Mouse (Mus musculus) midbrain, embryonic 14.5 days (tissue): ENCODE data around the gene Zfp791. TPM values are rescaled to one million over a fixed set of nuclear protein-coding genes. Genes with fewer than 3 reads are reported as not detected.
A peak's percentile ranks its signal among the peaks of the same experiment; 100 is the strongest.
"Not testable (repeated sequence)": the region's sequence is repeated elsewhere in the genome, so short reads cannot be mapped to it uniquely, and the experiment has no call there.

Experiments
- ATAC-seq: fragments of 200-750 bp; cut with Nextera tagmentation; 2 replicates; pipeline ENCODE4 v1.8.0; 2017; ENCODE audit warnings: moderate number of reproducible peaks, moderate library complexity; ENCODE audit not compliant: low FRiP score, low TSS enrichment
- DNase-seq: peaks from one replicate; pipeline ENCODE4 v3.0.0-alpha.2; 2015
- H3K27ac ChIP-seq: fragments of 300-500 bp; sonication (generic); replicated peaks from 2 replicates; pipeline ENCODE4 v1.5.1; 2014; ENCODE audit warnings: mild to moderate bottlenecking, low read depth, low read length, moderate library complexity
- H3K27me3 ChIP-seq: fragments of 300-500 bp; sonication (generic); 2 replicates; pipeline ENCODE4 v1.6.1; 2014; ENCODE audit warnings: low read length, control low read depth, mixed read lengths; ENCODE audit not compliant: control insufficient read depth, insufficient read depth
- H3K36me3 ChIP-seq: fragments of 300-500 bp; sonication (generic); 2 replicates; pipeline ENCODE4 v1.6.1; 2014; ENCODE audit warnings: low read length, control low read depth; ENCODE audit not compliant: control insufficient read depth, insufficient read depth
- H3K4me1 ChIP-seq: fragments of 300-500 bp; sonication (generic); 2 replicates; pipeline ENCODE4 v1.6.1; 2014; ENCODE audit warnings: mild to moderate bottlenecking, antibody characterized with exemption, low read length, control low read depth; ENCODE audit not compliant: control insufficient read depth, insufficient read depth
- H3K4me2 ChIP-seq: fragments of 300-500 bp; sonication (generic); 2 replicates; pipeline ENCODE4 v1.6.1; 2014; ENCODE audit warnings: mild to moderate bottlenecking, low read length, moderate library complexity
- H3K4me3 ChIP-seq: fragments of 300-500 bp; sonication (generic); replicated peaks from 2 replicates; pipeline ENCODE4 v1.5.1; 2014; ENCODE audit warnings: low read depth, low read length
- H3K9ac ChIP-seq: fragments of 300-500 bp; sonication (generic); replicated peaks from 2 replicates; pipeline ENCODE4 v1.6.1; 2014; ENCODE audit warnings: mild to moderate bottlenecking, low read length, moderate library complexity
- H3K9me3 ChIP-seq: fragments of 300-500 bp; sonication (generic); 2 replicates; pipeline ENCODE4 v1.6.1; 2016; ENCODE audit warnings: low read length, control low read depth, mixed read lengths; ENCODE audit not compliant: control insufficient read depth
- WGBS: fragments of 180-500 bp; shearing (Covaris S2); extraction: QIAGEN DNeasy Blood & Tissue Kit; methylation state at CpG from one replicate; pipeline ENCODE4 v1.1.7; 2014; 5-methylcytosine and 5-hydroxymethylcytosine counted together
- polyA plus RNA-seq: library from polyadenylated mRNA; unstranded; fragments of >200 nt; fragmentation: Nextera tagmentation; extraction: Ambion mirVana; gene quantifications from 2 replicates; pipeline ENCODE4 v1.2.1, GENCODE M21; 2014

Zfp791 gene
- polyA plus RNA-seq = 3.0 and 4.0 TPM in 2 replicates

DNA sequence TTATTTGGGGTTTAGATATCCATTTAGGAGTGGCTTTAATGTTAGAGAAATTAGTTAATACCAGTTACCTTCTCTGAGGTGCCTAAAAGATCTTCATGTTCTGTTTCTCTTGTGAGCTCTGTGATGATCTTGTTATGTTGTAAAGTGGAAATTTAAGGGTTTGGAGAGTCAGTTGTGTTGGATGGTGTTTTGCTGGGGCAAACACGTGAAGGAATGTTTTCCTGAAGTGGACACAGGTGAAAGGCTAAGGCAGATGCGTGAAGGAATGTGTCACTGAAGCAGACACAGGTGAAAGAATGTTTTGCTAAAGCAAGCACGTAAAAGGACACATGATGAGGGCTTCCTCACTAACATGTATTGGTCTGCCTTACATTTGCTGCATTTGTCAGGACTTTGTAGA, at the start of gene Zfp791:
Zfp791 (minus strand) TSS at position 101 of the 400 bp plus-strand sequence.
- Histone ChIP-seq H3K9ac (no peak within 1 kb of the TSS), H3K36me3 (no peaks in the 10 kb centered on the region), H3K9me3 (no peaks in the 10 kb centered on the region), H3K4me2 (no peak within 1 kb of the TSS), H3K27ac (no peak within 1 kb of the TSS), H3K4me3 (no peak within 1 kb of the TSS), H3K4me1 (no peaks in the 10 kb centered on the region), H3K27me3 (no peaks in the 10 kb centered on the region)
- no peak for ATAC-seq
- DNase-seq = no peak
- WGBS = 83% methylated on average over 3 of the region's 3 CpGs

- Histone ChIP-seq H3K36me3 (no peaks in the 10 kb centered on the region), H3K9ac (no peak overlapping the region), H3K4me2 (no peak overlapping the region), H3K9me3 (no peaks in the 10 kb centered on the region), H3K27ac (no peak overlapping the region), H3K4me3 (no peak overlapping the region), H3K4me1 (no peaks in the 10 kb centered on the region), H3K27me3 (no peaks in the 10 kb centered on the region)
- ATAC-seq = no peak
- 29% methylated on average over 14 of the region's 14 CpGs for WGBS
- peak; percentile 75 for DNase-seq
Observed at GRCm38 (mm10) chr8:85171291-85171690, 48.4 kb upstream of the Zfp791 start.

DNA sequence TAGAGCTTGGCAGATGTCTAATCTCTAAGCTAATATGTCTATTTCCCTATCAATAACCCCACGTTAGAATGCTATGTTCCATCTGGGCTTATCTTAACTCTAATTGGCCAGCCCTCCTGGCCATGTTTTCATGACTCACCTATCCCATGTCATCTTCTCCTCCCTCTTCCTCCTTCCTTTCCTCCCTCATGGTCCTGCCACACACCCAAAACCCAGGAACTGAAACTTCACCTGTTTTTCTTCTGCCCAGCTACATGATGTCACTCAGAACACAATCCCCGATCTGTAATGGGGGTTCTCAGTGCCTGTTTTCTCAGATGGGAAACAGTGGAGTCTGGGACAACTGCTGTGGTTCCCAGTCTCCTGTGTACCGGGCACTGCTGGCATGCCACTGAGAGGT, 28.7 kb upstream of the Zfp791 start, which contains the start of gene Cks1brt:
Cks1brt (plus strand) TSS at position 301 of the 400 bp plus-strand sequence.
- Histone ChIP-seq H3K4me2 (no peak within 1 kb of the TSS), H3K27me3 (no peaks in the 10 kb centered on the region), H3K9me3 (peaks cover 22% of the 10 kb centered on the region), H3K36me3 (no peaks in the 10 kb centered on the region), H3K4me1 (no peaks in the 10 kb centered on the region), H3K4me3 (no peak within 1 kb of the TSS), H3K9ac (no peak within 1 kb of the TSS), H3K27ac (no peak within 1 kb of the TSS)
- ATAC-seq (no peak), DNase-seq (no peak)
- WGBS = 93% methylated on average over 3 of the region's 3 CpGs

- H3K4me3 ChIP-seq = no peak overlapping the region
- H3K27me3 ChIP-seq = no peaks in the 10 kb centered on the region
- H3K4me2 ChIP-seq = no peak overlapping the region
- 93% methylated on average over 4 of the region's 4 CpGs for WGBS
- H3K9me3 ChIP-seq = peaks cover 3% of the 10 kb centered on the region; the same call in 1 of the 2 replicates
- H3K36me3 ChIP-seq = no peaks in the 10 kb centered on the region
- no peak overlapping the region for H3K27ac ChIP-seq
- no peaks in the 10 kb centered on the region for H3K4me1 ChIP-seq
- H3K9ac ChIP-seq = no peak overlapping the region
- ATAC-seq (no peak), DNase-seq (no peak)
Observed at GRCm38 (mm10) chr8:85142516-85142915, 19.6 kb upstream of the Zfp791 start.

- not testable (repeated sequence) for H3K4me2 ChIP-seq, H3K36me3 ChIP-seq, H3K27ac ChIP-seq, H3K27me3 ChIP-seq, ATAC-seq, DNase-seq, H3K9ac ChIP-seq, H3K9me3 ChIP-seq, H3K4me3 ChIP-seq, H3K4me1 ChIP-seq
- 74% methylated on average over 2 of the region's 2 CpGs for WGBS
Observed at GRCm38 (mm10) chr8:85135690-85136089, 12.8 kb upstream of the Zfp791 start.

DNA sequence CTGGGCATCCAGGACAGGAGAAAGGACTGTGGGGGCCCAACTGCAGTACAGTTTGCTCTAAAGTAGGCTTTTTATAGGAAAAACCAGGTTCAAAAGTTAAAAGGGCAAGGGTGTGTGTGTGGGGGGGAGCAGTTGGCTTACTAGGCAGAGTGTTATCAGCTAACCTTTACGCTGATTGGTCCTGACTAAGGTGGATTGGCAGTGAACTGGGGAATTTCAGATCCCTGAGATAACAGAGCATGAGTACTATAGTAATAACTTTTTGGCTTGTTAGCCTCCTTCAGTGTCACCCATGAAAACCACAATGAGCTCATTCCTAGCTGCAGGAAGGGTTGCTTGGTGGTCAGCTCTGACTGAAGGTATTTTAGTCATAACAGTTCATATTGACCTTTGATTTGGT, 9.4 kb upstream of the Zfp791 start:
- no peak for DNase-seq

GRCm38 (mm10) chr8:85123691-85124090, 796 bp upstream of the Zfp791 start:
- Histone ChIP-seq H3K4me1 (no peaks in the 10 kb centered on the region), H3K4me3 (no peak overlapping the region), H3K9me3 (no peaks in the 10 kb centered on the region), H3K36me3 (no peaks in the 10 kb centered on the region), H3K9ac (no peak overlapping the region), H3K27me3 (no peaks in the 10 kb centered on the region), H3K27ac (no peak overlapping the region), H3K4me2 (no peak overlapping the region)
- DNase-seq (no peak), ATAC-seq (no peak)
- WGBS = 93% methylated on average over 8 of the region's 8 CpGs

More for the DNA sequence above, 9.4 kb upstream of the Zfp791 start:
- H3K27ac ChIP-seq = no peak overlapping the region
- H3K4me2 ChIP-seq = no peak overlapping the region
- H3K9me3 ChIP-seq = no peaks in the 10 kb centered on the region
- no peak for ATAC-seq
- no peak overlapping the region for H3K4me3 ChIP-seq
- no peaks in the 10 kb centered on the region for H3K4me1 ChIP-seq
- no peak overlapping the region for H3K9ac ChIP-seq
- H3K36me3 ChIP-seq = no peaks in the 10 kb centered on the region
- WGBS = 86% methylated on average over 1 of the region's 1 CpGs
- peaks cover 4% of the 10 kb centered on the region; the same call in 1 of the 2 replicates for H3K27me3 ChIP-seq

DNA sequence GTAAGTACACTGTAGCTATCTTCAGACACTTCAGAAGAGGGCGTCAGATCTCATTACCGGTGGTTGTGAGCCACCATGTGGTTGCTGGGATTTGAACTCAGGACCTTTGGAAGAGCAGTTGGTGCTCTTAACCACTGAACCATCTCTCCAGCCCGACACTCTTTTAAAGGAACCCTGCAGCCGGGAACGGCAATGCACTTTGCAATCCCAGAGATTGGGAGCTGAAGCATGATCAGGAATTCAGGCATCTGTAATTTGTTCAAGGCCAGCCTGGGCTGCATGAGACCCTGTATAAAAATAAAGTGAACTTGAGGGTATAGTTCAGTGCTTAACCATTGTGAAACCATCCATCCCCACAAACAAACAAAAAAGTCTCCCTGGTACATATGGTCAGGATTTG, 2.6 kb downstream of the Zfp791 start:
- H3K9ac ChIP-seq, H3K36me3 ChIP-seq, H3K27me3 ChIP-seq, DNase-seq, H3K27ac ChIP-seq, ATAC-seq, H3K4me2 ChIP-seq, H3K4me3 ChIP-seq, H3K9me3 ChIP-seq, H3K4me1 ChIP-seq: not testable (repeated sequence)
- 79% methylated on average over 5 of the region's 5 CpGs for WGBS

- DNase-seq = peak; percentile 93
- H3K27ac ChIP-seq = peak overlapping the region; percentile 63
- whole genome bisulfite sequencing = 8% methylated on average over 37 of the region's 37 CpGs
Observed at GRCm38 (mm10) chr8:85119052-85119981, 3.6 kb downstream of the Zfp791 start.

More at GRCm38 (mm10) chr8:85119052-85119981, 3.6 kb downstream of the Zfp791 start:
- peak overlapping the region; percentile 74 for H3K4me2 ChIP-seq
- no peaks in the 10 kb centered on the region for H3K27me3 ChIP-seq
- H3K36me3 ChIP-seq = no peaks in the 10 kb centered on the region
- no peaks in the 10 kb centered on the region for H3K9me3 ChIP-seq
- peak overlapping the region; percentile 64 for H3K9ac ChIP-seq
- H3K4me1 ChIP-seq = no peaks in the 10 kb centered on the region
- ATAC-seq = peak; percentile 78; the same call in 1 of the 2 replicates
- H3K4me3 ChIP-seq = peak overlapping the region; percentile 54
